Mouse (Mus musculus) liver, embryonic 11.5 days (tissue): ENCODE data around the gene Prokr2. TPM values are rescaled to one million over a fixed set of nuclear protein-coding genes. Genes with fewer than 3 reads are reported as not detected.
"Not testable (repeated sequence)": the region's sequence is repeated elsewhere in the genome, so short reads cannot be mapped to it uniquely, and the experiment has no call there.

Source experiments
- ATAC-seq: fragments of 200-750 bp; cut with Nextera tagmentation; replicated peaks from 2 replicates; pipeline ENCODE4 v1.8.0; 2017; ENCODE audit warnings: moderate number of reproducible peaks, mild to moderate bottlenecking, moderate TSS enrichment, moderate library complexity; ENCODE audit not compliant: low FRiP score
- DNase-seq: peaks from one replicate; pipeline ENCODE4 v3.0.0-alpha.2; 2017; ENCODE audit warnings: low spot score
- H3K27ac ChIP-seq: fragments of 300-500 bp; sonication (generic); 2 replicates; pipeline ENCODE4 v1.5.1; 2014; ENCODE audit warnings: mild to moderate bottlenecking, low read depth, low read length, control low read depth
- H3K27me3 ChIP-seq: fragments of 300-500 bp; sonication (generic); replicated peaks from 2 replicates; pipeline ENCODE4 v1.6.1; 2014; ENCODE audit warnings: low read length, mixed read lengths; ENCODE audit not compliant: control insufficient read depth, insufficient read depth
- H3K36me3 ChIP-seq: fragments of 300-500 bp; sonication (generic); 2 replicates; pipeline ENCODE4 v1.6.1; 2014; ENCODE audit warnings: mild to moderate bottlenecking, low read length, moderate library complexity, mixed read lengths; ENCODE audit not compliant: control insufficient read depth, insufficient read depth
- H3K4me1 ChIP-seq: fragments of 300-500 bp; sonication (generic); replicated peaks from 2 replicates; pipeline ENCODE4 v1.6.1; 2014; ENCODE audit warnings: low read length, mixed read lengths; ENCODE audit not compliant: control insufficient read depth, insufficient read depth
- H3K4me2 ChIP-seq: fragments of 300-500 bp; sonication (generic); 2 replicates; pipeline ENCODE4 v1.6.1; 2014; ENCODE audit warnings: mild to moderate bottlenecking, control low read depth, moderate library complexity
- H3K4me3 ChIP-seq: fragments of 300-500 bp; sonication (generic); 2 replicates; pipeline ENCODE4 v1.5.1; 2014; ENCODE audit warnings: low read depth, low read length, control low read depth
- H3K9ac ChIP-seq: fragments of 300-500 bp; sonication (generic); 2 replicates; pipeline ENCODE4 v1.6.1; 2014; ENCODE audit warnings: low read depth, low read length, control low read depth
- H3K9me3 ChIP-seq: fragments of 300-500 bp; sonication (generic); 2 replicates; pipeline ENCODE4 v1.6.1; 2016; ENCODE audit warnings: low read length, inconsistent platforms, mixed read lengths; ENCODE audit not compliant: control insufficient read depth
- WGBS: fragments of 180-500 bp; shearing (Covaris S2); extraction: QIAGEN DNeasy Blood & Tissue Kit; methylation state at CpG from one replicate; pipeline ENCODE4 v1.1.7; 2014; 5-methylcytosine and 5-hydroxymethylcytosine counted together
- polyA plus RNA-seq: library from polyadenylated mRNA; unstranded; fragments of >200 nt; fragmentation: Nextera tagmentation; extraction: Ambion mirVana; gene quantifications from 2 replicates; pipeline ENCODE4 v1.2.1, GENCODE M21; 2014

Prokr2 gene
- polyA plus RNA-seq, 1 experiment from 2014 or later = 2.6 TPM

DNA sequence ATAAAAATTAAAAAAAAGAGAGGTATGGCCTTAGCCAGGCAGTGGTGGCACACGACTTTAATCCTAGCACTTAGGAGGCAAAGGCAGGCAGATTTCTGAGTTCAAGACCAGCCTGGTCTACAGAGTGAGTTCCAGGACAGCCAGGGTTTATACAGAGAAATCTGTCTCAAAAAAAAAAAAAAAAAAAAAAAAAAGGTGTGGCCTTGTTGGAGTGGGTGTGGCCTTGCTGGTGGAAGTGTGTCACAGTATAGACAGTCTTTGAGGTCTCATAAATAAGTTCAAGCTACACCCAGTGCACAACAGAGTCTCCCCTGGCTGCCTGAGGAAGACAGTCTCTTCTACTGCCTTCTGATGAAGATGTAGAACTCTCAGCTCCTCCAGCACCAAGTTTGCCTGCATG lies 68.1 kb downstream of the Prokr2 start:
- H3K9me3 ChIP-seq = no peaks in the 10 kb centered on the region
- H3K9ac ChIP-seq = no peak overlapping the region
- H3K36me3 ChIP-seq = no peaks in the 10 kb centered on the region
- no peaks in the 10 kb centered on the region for H3K27me3 ChIP-seq
- H3K4me2 ChIP-seq = no peak overlapping the region
- 67% methylated on average over 1 of the region's 1 CpGs for WGBS
- no peak overlapping the region for H3K4me3 ChIP-seq
- DNase-seq = no peak
- ATAC-seq = no peak
- H3K4me1 ChIP-seq = no peaks in the 10 kb centered on the region
- no peak overlapping the region for H3K27ac ChIP-seq

DNA sequence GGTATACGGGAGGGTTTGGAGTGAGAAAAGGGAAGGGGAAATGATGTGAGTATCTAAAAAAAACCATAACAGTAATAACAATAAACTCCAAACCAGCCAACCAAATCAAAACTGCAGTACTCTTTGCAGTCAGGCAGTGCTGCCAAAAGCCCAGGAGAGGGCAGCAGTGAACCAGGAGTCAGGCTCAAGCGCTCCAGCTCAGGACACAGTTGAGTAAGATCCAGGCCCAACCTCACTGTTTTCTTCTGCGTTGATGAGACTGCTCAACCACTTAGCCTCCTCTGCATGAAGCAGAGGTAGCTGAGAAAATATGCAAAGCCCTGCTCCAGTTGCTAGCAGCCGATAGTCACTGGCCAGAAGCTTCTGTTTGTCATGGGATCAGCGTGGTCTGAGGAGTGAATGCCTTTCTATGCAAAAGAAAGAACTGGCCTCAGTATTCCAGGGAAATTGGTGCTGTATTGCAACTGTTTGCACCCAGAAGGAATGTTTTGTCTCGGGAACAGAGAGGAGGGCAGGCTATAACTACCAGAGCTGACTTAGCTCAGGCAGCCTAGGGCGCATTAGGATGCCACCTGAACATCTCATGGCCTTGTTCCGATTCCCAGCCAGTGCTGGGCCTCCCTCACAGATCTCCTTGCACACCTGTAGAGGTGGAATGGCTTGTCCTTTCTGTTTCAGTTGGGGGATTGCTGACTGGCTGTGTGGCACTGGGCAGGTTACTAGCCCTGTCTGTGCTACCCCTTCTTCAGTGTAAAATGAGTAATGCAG lies 69.0 kb downstream of the Prokr2 start:
- no peaks in the 10 kb centered on the region for H3K9me3 ChIP-seq
- H3K4me2 ChIP-seq = no peak overlapping the region
- H3K4me3 ChIP-seq = no peak overlapping the region
- 37% methylated on average over 8 of the region's 8 CpGs for WGBS
- 0 out of 2 replicates have a peak, but pooled peaks have one; percentile 43 for ATAC-seq
- no peak overlapping the region for H3K27ac ChIP-seq
- DNase-seq = no peak
- H3K27me3 ChIP-seq = no peaks in the 10 kb centered on the region
- no peak overlapping the region for H3K9ac ChIP-seq
- no peaks in the 10 kb centered on the region for H3K4me1 ChIP-seq
- no peaks in the 10 kb centered on the region for H3K36me3 ChIP-seq

DNA sequence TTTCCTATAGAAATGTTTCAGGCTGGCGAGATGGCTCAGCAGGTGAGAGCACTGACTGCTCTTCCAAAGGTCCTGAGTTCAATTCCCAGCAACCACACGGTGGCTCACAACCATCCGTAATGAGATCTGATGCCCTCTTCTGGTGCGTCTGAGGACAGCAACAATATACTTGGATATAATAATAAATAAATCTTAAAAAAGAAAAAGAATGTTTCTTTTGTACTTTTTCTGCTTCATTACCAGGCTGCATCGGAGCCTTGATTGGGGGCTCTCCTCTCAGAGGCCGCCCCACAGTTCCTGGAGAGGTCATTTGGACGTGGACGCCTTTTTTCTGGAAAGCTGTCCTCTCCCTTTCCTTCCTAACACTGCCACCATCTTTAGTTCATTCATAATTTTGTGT lies 71.2 kb downstream of the Prokr2 start:
- H3K4me2 ChIP-seq = not testable (repeated sequence)
- 78% methylated on average over 8 of the region's 8 CpGs for WGBS

DNA sequence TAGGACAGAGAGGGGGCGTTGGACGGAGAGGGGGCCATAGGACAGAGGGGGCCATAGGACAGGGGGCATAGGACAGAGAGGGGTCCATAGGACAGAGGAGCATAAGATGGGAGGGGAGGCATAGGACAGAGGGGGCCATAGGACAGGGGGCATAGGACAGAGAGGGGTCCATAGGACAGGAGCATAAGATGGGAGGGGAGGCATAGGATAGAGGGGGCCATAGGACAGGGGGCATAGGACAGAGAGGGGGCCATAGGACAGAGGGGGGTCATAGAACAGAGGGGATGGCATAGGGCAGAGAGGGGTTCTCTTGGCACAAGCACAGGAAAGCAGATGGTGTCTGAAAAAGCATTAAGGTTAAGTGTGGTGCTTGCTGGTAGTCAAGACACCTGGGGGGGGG lies 71.7 kb downstream of the Prokr2 start:
- no peak for DNase-seq
- no peak overlapping the region for H3K9ac ChIP-seq
- no peaks in the 10 kb centered on the region for H3K9me3 ChIP-seq
- no peaks in the 10 kb centered on the region; the same call in 1 of the 2 replicates for H3K4me1 ChIP-seq
- H3K36me3 ChIP-seq = no peaks in the 10 kb centered on the region
- H3K27me3 ChIP-seq = no peaks in the 10 kb centered on the region
- H3K4me3 ChIP-seq = no peak overlapping the region
- ATAC-seq = 0 out of 2 replicates have a peak, but pooled peaks have one; percentile 11
- H3K27ac ChIP-seq = no peak overlapping the region
- H3K4me2 ChIP-seq = no peak overlapping the region
- WGBS = 94% methylated on average over 2 of the region's 2 CpGs

More for the DNA sequence above, 71.2 kb downstream of the Prokr2 start:
- H3K27me3 ChIP-seq, ATAC-seq, H3K9me3 ChIP-seq, H3K4me1 ChIP-seq, H3K36me3 ChIP-seq, H3K27ac ChIP-seq, H3K9ac ChIP-seq, H3K4me3 ChIP-seq, DNase-seq: not testable (repeated sequence)

DNA sequence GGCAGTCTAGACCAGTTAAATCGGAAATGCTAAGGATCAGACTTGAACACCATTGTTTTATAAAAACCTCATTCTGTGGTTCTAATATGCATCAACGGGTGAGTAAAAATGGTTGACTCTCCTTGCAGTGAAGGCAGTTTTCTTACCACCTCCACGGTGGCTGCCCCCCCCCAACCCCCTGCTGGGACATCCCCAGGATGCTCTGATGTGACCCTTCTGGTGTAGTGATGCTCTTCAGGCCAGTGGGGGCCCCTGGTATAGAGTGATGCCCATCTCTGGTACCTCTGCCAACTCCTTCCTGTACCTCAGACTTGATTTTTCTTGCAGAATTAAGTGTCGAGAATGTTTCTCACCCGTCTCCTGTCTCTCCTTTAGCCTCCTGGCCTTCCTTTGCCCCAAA lies 72.6 kb downstream of the Prokr2 start:
- Histone ChIP-seq H3K4me1 (no peaks in the 10 kb centered on the region; the same call in 1 of the 2 replicates), H3K9me3 (no peaks in the 10 kb centered on the region), H3K36me3 (no peaks in the 10 kb centered on the region), H3K9ac (no peak overlapping the region), H3K4me2 (no peak overlapping the region), H3K27me3 (no peaks in the 10 kb centered on the region), H3K4me3 (no peak overlapping the region), H3K27ac (no peak overlapping the region)
- ATAC-seq = no peak
- DNase-seq = no peak
- WGBS = 82% methylated on average over 5 of the region's 5 CpGs

DNA sequence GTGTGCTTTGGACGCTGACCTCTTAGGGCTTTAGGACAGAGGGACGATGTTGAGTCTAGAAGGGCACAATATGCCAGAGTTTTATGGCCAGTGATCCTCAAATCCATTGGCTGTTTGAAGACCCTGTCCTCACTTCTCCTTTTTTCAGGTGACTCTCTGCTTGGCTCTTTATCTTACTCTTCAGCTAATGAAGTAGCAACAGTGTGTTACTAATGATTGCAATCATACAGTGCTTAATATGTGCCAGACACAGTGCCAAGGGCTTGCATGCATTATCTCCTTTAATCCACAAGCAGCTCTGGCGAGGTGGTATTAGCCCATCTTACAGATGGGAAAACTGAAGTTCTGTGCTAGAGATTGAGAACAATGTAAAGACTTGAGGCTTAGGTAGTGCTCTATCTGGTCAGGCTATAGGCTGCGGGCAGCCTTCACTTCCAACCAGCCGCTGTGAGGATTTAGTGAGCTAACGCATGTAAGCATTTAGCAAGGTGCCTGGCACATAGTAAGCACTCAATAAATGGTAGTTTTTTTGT lies 75.8 kb downstream of the Prokr2 start:
- H3K4me3 ChIP-seq = no peak overlapping the region
- no peaks in the 10 kb centered on the region for H3K9me3 ChIP-seq
- H3K36me3 ChIP-seq = peaks cover 8% of the 10 kb centered on the region; the same call in 1 of the 2 replicates
- peaks cover 13% of the 10 kb centered on the region; the same call in 1 of the 2 replicates for H3K4me1 ChIP-seq
- WGBS = 87% methylated on average over 6 of the region's 6 CpGs
- ATAC-seq = no peak
- H3K27me3 ChIP-seq = no peaks in the 10 kb centered on the region
- DNase-seq = no peak
- no peak overlapping the region for H3K4me2 ChIP-seq
- no peak overlapping the region for H3K9ac ChIP-seq
- no peak overlapping the region for H3K27ac ChIP-seq

DNA sequence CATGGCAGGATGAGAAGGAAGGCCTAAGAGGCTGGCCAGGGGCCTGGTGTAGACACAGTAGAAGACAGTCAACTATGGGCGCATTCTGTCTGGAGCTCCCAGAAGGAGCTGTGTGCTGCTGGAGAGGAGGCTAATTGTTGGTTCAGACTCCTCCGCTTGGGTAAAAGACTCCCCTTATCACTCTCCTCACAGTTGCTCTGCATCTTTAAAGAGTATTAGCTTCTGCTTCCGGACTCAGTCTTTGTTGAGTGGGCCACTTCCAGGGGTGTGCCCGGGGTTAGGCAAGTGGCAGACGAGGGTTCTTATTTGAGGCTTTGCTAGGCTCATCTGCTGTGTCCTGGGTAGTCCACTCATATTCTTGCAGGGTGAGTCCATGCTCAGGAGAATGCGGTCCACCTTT lies 76.4 kb downstream of the Prokr2 start:
- DNase-seq (no peak), ATAC-seq (no peak)
- H3K36me3 ChIP-seq = peaks cover 10% of the 10 kb centered on the region; the same call in 1 of the 2 replicates
- no peak overlapping the region for H3K27ac ChIP-seq
- H3K4me2 ChIP-seq = no peak overlapping the region
- no peaks in the 10 kb centered on the region for H3K9me3 ChIP-seq
- WGBS = 80% methylated on average over 6 of the region's 6 CpGs
- H3K4me3 ChIP-seq = no peak overlapping the region
- H3K9ac ChIP-seq = no peak overlapping the region
- no peaks in the 10 kb centered on the region for H3K27me3 ChIP-seq
- H3K4me1 ChIP-seq = peaks cover 13% of the 10 kb centered on the region; the same call in 1 of the 2 replicates

DNA sequence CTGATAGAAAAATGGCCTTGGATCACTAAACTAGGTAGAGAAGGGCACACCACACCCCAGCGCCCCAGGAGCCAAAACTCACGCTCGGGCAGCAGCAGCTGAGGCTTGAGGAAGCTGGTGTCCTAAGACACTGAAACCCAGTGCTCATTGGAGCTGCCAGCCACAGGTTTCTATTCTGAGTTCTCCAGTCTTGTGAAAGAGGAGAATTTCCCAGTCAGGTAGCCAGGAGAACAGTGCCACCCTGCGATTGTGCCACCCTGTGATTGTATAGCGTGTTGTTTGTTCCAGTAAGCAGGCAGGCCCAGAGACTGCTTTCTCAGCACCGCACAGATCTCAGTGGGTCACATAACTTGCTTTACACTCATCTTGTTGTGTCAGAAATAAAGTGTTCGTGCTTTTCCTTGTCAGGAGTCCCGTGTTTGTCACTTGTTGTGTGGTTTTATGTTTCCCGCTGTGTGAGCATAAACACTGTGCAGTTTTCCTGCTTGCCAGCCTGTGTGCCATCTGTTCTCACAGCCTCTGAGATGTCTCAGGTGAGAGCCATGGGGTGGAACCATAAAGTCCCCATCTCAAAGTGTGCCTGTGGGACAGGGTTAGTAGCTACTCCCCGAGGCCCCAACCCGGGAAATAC lies 77.9 kb downstream of the Prokr2 start:
- H3K4me1 ChIP-seq = peaks cover 13% of the 10 kb centered on the region; the same call in 1 of the 2 replicates
- H3K27ac ChIP-seq = no peak overlapping the region
- no peak for DNase-seq
- H3K4me3 ChIP-seq = no peak overlapping the region
- no peak overlapping the region for H3K9ac ChIP-seq
- H3K36me3 ChIP-seq = peaks cover 10% of the 10 kb centered on the region; the same call in 1 of the 2 replicates
- H3K9me3 ChIP-seq = no peaks in the 10 kb centered on the region
- no peak overlapping the region for H3K4me2 ChIP-seq
- no peak for ATAC-seq
- H3K27me3 ChIP-seq = no peaks in the 10 kb centered on the region
- 91% methylated on average over 11 of the region's 11 CpGs for WGBS
